Mouse (Mus musculus): ENCODE results near the gene Tmem245. TPM values are rescaled to one million over a fixed set of nuclear protein-coding genes. Genes with fewer than 3 reads are reported as not detected.

Gene Tmem245
- polyA plus RNA-seq, 1 experiment from 2014 or later, result 9.9 TPM

DNA sequence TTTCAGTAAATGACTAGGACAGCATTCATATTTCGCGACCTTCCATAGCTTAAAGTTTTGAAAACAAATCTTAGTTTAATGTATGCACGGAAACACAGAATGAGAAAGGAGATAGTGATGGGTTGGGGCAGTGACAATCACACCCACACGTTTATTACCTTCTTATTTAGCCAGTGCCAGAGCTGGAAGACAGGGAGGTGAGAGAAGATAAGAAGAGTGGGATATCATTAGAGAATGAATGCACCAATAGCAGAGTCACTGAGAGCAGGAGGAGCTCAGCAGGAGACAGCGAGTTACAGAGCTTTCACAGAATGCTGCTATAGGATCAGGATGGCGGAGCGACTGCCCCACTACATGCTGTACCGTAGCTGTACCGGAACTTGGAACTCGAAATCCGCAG lies 25.0 kb downstream of the Tmem245 start:
- no peaks in the 10 kb centered on the region for H3K27me3 ChIP-seq
- H3K9me3 ChIP-seq, result no peaks in the 10 kb centered on the region
- no peak overlapping the region for H3K4me3 ChIP-seq
- no peak overlapping the region for H3K4me2 ChIP-seq
- 94% methylated on average over 11 of the region's 11 CpGs for WGBS
- no peaks in the 10 kb centered on the region for H3K4me1 ChIP-seq
- no peak for ATAC-seq (ENCODE audit: insufficient number of reproducible peaks, insufficient read depth, low FRiP score, low TSS enrichment, low read depth)
- H3K27ac ChIP-seq, result no peak overlapping the region
- peaks cover 65% of the 10 kb centered on the region for H3K36me3 ChIP-seq
- H3K9ac ChIP-seq, result no peak overlapping the region

DNA sequence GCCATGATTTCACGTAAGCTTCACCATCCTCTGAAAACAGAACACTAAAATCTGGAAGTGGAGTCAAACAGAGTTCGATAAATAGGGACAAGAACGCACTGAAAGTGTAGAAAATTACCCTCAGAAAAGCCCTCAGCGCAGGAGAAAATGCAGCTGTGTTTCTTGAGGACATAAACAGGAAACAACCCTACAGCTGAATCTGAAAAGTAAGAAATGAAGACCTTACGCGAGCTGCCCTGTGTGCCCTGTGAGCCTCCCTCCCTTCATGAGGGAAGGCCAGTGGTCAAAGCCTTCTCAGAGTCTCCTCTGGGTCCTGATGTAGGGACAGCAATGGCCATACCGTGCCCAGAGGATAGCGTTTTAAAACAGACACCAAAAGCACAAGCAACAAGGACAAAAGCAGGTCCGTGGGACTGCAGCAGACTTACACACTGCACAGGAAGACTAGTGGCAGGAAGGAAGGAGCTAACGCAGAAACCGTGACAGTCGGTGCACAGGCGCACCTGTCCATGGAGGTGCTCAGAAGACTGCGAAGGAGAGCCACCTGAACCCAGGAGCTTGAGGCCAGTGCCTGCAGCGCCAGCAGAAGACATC lies 31.4 kb downstream of the Tmem245 start:
- Histone ChIP-seq H3K4me3 (no peak overlapping the region), H3K4me2 (no peak overlapping the region), H3K9me3 (no peaks in the 10 kb centered on the region), H3K4me1 (peaks cover 14% of the 10 kb centered on the region), H3K9ac (no peak overlapping the region), H3K27me3 (no peaks in the 10 kb centered on the region), H3K27ac (no peak overlapping the region), H3K36me3 (peaks cover 58% of the 10 kb centered on the region)
- 89% methylated on average over 15 of the region's 15 CpGs for WGBS
- ATAC-seq (ENCODE audit: insufficient number of reproducible peaks, insufficient read depth, low FRiP score, low TSS enrichment, low read depth), result no peak

DNA sequence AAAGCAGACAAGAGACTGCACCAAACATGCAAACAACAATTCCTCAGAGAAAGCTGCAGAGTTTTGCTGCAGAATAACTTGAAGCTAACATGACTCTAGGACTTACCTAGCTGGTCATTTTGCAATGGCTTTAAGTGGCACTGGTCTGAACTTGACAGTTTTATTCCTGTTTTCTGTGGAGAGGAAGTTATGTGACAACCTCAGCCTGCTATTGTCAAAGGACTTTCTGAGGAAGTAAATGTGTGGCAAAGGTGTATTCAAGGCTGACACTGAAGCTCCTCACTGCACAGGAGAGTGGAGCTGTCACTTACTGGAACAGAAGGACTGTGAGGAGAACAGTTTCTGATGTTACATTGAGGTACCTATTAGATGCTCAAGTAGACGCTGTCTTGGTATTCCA lies 32.5 kb downstream of the Tmem245 start:
- no peak overlapping the region for H3K4me3 ChIP-seq
- no peak overlapping the region for H3K4me2 ChIP-seq
- WGBS, result 78% methylated on average over 1 of the region's 1 CpGs
- no peaks in the 10 kb centered on the region for H3K9me3 ChIP-seq
- peaks cover 63% of the 10 kb centered on the region for H3K36me3 ChIP-seq
- peaks cover 14% of the 10 kb centered on the region for H3K4me1 ChIP-seq
- H3K27me3 ChIP-seq, result no peaks in the 10 kb centered on the region
- H3K9ac ChIP-seq, result no peak overlapping the region
- H3K27ac ChIP-seq, result peak overlapping the region; percentile 58; the same call in 1 of the 2 replicates
- no peak for ATAC-seq (ENCODE audit: insufficient number of reproducible peaks, insufficient read depth, low FRiP score, low TSS enrichment, low read depth)

DNA sequence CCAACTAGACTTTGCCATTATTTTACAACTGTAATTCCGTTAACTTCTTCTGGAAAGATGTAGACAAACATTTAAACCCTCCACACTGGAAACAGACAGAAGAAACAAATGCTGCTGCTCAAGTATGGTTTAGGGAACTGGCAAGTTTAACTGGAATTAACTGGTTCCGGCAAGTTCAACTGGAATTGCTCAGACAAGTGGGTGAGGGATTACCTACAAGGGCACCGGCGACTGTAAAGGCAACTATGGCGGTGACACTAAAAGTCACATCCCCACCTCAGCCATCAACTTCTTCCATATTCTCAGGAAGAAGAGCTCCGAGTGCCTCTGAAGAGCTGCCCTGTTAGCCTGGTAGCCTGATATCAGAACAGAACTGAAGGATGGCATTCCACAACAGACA lies 32.9 kb downstream of the Tmem245 start:
- no peak overlapping the region for H3K4me3 ChIP-seq
- ATAC-seq (ENCODE audit: insufficient number of reproducible peaks, insufficient read depth, low FRiP score, low TSS enrichment, low read depth), result no peak
- H3K4me1 ChIP-seq, result peaks cover 14% of the 10 kb centered on the region
- no peaks in the 10 kb centered on the region for H3K9me3 ChIP-seq
- H3K36me3 ChIP-seq, result peaks cover 68% of the 10 kb centered on the region
- H3K9ac ChIP-seq, result no peak overlapping the region
- peak overlapping the region; percentile 58; the same call in 1 of the 2 replicates for H3K27ac ChIP-seq
- WGBS, result 90% methylated on average over 6 of the region's 6 CpGs
- H3K27me3 ChIP-seq, result no peaks in the 10 kb centered on the region
- H3K4me2 ChIP-seq, result no peak overlapping the region

DNA sequence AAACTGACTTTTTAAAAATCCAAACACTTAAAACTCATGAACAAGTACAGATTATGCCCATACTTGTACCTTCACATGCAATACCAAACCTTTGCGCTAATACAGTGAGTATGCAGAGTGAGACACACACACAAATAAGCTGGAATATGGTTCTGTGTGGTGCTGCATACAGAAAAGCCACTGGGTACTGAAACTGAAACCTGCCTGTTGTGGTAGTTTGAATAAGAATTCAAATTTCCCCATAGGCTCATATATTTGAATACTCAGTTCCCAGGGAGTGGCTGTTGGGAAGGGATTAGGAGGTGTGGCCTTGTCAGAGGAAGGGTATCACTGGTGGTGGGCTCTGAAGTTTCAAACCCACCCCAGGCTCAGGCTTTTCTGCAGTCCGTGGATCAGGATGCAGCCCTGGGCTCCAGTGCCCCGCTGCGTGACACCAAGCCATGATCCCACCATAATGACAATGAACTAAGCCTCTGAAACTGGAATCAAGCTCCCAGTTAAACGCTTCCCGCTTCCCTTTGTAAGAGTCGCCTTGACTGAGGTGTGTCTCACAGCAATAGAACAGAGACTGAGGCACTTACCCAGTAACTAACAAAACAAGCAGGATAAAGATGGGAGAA lies 34.7 kb downstream of the Tmem245 start:
- no peak overlapping the region for H3K4me2 ChIP-seq
- no peak overlapping the region for H3K27ac ChIP-seq
- no peak overlapping the region for H3K9ac ChIP-seq
- no peaks in the 10 kb centered on the region for H3K9me3 ChIP-seq
- H3K4me1 ChIP-seq, result peaks cover 14% of the 10 kb centered on the region
- 88% methylated on average over 7 of the region's 7 CpGs for WGBS
- H3K27me3 ChIP-seq, result no peaks in the 10 kb centered on the region
- peaks cover 71% of the 10 kb centered on the region for H3K36me3 ChIP-seq
- ATAC-seq (ENCODE audit: insufficient number of reproducible peaks, insufficient read depth, low FRiP score, low TSS enrichment, low read depth), result no peak
- H3K4me3 ChIP-seq, result no peak overlapping the region

DNA sequence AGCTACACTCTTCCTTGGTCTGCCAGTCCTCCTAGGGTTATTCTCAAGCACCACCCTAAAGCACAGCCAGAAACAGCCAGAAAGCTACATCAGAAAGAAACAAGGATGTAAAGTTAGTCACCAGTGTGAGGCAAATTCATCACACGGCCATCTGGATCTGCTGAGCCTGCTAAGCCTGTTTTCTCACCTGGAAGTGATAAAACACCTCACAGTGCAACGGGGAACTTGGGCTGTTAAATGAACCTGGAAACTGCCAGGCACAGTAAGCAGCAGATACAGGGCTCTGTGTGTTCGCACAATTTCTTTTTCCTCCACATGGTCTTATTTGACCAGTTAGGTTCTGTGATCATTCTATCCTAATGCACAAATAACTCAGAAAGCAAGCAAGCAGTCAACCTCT lies 37.7 kb downstream of the Tmem245 start:
- no peak for ATAC-seq (ENCODE audit: insufficient number of reproducible peaks, insufficient read depth, low FRiP score, low TSS enrichment, low read depth)

DNA sequence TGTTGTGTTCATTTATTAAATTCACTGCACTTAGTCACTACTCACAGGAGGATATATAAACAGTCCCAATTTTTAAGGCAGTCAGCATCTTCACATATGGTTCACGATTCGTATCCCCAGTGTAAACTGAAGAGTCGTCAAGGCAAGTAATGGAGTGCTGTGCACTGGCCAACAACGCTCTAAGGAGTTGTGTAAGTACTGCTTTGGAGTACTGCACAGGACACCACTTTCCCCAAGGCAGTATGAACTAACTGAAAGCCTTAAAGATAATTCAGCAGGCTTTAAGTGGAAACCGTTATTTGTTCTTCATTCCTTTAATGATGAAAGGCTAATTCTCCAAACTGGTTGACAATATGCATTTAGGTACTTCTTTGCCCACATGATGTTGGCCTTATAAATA lies 39.6 kb downstream of the Tmem245 start:
- H3K27me3 ChIP-seq, result no peaks in the 10 kb centered on the region
- peaks cover 85% of the 10 kb centered on the region for H3K36me3 ChIP-seq
- H3K4me2 ChIP-seq, result no peak overlapping the region
- 93% methylated on average over 5 of the region's 5 CpGs for WGBS
- no peak overlapping the region for H3K27ac ChIP-seq
- no peak overlapping the region for H3K9ac ChIP-seq
- H3K9me3 ChIP-seq, result no peaks in the 10 kb centered on the region
- H3K4me1 ChIP-seq, result no peaks in the 10 kb centered on the region
- no peak for ATAC-seq (ENCODE audit: insufficient number of reproducible peaks, insufficient read depth, low FRiP score, low TSS enrichment, low read depth)
- H3K4me3 ChIP-seq, result no peak overlapping the region

More for the DNA sequence above, 37.7 kb downstream of the Tmem245 start:
- no peak overlapping the region for H3K4me2 ChIP-seq
- no peaks in the 10 kb centered on the region for H3K9me3 ChIP-seq
- no peak overlapping the region for H3K4me3 ChIP-seq
- no peaks in the 10 kb centered on the region for H3K27me3 ChIP-seq
- no peak overlapping the region for H3K27ac ChIP-seq
- WGBS, result 51% methylated on average over 3 of the region's 3 CpGs
- H3K9ac ChIP-seq, result no peak overlapping the region
- H3K36me3 ChIP-seq, result peaks cover 77% of the 10 kb centered on the region
- peaks cover 11% of the 10 kb centered on the region for H3K4me1 ChIP-seq

DNA sequence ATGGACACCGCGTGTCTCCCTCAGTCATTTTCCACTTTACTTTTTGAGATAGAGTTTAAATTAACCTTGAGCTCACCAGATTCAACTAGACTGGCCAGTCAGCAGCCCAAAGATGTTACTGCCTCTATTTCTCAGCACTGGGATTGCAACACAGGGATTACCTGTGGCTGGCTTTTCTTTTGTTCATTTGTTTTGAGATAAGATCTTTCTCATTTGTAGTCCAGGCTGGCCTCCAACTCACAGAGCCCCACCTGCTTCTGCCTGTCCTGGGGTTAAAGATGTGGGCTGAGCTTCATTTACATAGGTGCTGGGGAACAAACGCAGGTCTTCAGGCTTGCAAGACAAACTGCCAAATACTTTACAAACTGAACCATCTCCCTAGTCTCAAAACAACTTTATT lies 40.3 kb downstream of the Tmem245 start:
- Histone ChIP-seq H3K4me1 (no peaks in the 10 kb centered on the region), H3K9ac (no peak overlapping the region), H3K4me3 (no peak overlapping the region), H3K36me3 (peaks cover 88% of the 10 kb centered on the region), H3K9me3 (no peaks in the 10 kb centered on the region), H3K4me2 (no peak overlapping the region), H3K27me3 (no peaks in the 10 kb centered on the region), H3K27ac (no peak overlapping the region)
- WGBS, result 91% methylated on average over 3 of the region's 3 CpGs
- no peak for ATAC-seq (ENCODE audit: insufficient number of reproducible peaks, insufficient read depth, low FRiP score, low TSS enrichment, low read depth)

DNA sequence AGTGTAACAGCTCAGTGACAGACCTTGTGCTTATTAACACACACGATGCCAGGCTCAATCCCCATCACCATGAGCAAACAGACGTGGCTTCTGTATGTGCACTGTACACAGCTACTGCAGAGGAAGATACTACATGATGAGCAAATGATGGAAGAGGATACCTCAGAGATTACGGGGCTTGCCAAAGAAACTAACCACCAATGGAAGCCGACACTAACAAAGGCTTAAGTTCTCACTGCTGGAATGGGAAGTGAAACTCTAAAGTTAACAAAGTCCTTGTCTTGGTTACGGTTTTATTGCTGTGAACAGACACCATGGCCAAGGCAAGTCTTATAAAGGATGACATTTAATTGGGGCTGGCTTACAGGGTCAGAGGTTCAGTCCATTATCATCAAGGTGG lies 41.7 kb downstream of the Tmem245 start:
- H3K27me3 ChIP-seq, result no peaks in the 10 kb centered on the region
- no peaks in the 10 kb centered on the region for H3K4me1 ChIP-seq
- 94% methylated on average over 5 of the region's 5 CpGs for WGBS
- peaks cover 83% of the 10 kb centered on the region for H3K36me3 ChIP-seq
- no peak overlapping the region for H3K4me3 ChIP-seq
- H3K27ac ChIP-seq, result no peak overlapping the region
- no peak for ATAC-seq (ENCODE audit: insufficient number of reproducible peaks, insufficient read depth, low FRiP score, low TSS enrichment, low read depth)
- no peak overlapping the region for H3K9ac ChIP-seq
- H3K4me2 ChIP-seq, result no peak overlapping the region
- H3K9me3 ChIP-seq, result no peaks in the 10 kb centered on the region

DNA sequence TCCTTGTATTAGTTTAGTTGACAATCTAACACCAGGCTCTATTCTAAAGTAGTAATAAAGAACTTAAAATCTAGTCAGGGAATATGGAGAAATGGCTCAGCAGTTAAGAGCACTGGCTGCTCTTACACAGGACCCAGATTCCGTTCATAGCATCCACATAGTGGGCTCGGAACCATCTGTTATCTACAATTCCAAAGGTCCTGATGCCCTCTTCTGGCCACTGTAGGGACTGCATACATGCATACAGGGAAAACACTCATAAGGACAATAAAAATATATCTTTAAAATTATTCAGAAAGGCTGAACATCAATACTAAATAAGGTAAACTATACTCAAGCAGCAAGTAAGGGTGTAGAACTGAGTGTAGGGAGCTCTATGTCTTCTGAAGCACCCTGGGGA lies 45.6 kb downstream of the Tmem245 start:
- Histone ChIP-seq H3K9ac (no peak overlapping the region), H3K27ac (no peak overlapping the region), H3K4me3 (no peak overlapping the region), H3K9me3 (no peaks in the 10 kb centered on the region), H3K4me2 (no peak overlapping the region), H3K36me3 (peaks cover 82% of the 10 kb centered on the region), H3K27me3 (no peaks in the 10 kb centered on the region), H3K4me1 (no peaks in the 10 kb centered on the region)
- no peak for ATAC-seq (ENCODE audit: insufficient number of reproducible peaks, insufficient read depth, low FRiP score, low TSS enrichment, low read depth)
- 94% methylated on average over 2 of the region's 2 CpGs for WGBS

DNA sequence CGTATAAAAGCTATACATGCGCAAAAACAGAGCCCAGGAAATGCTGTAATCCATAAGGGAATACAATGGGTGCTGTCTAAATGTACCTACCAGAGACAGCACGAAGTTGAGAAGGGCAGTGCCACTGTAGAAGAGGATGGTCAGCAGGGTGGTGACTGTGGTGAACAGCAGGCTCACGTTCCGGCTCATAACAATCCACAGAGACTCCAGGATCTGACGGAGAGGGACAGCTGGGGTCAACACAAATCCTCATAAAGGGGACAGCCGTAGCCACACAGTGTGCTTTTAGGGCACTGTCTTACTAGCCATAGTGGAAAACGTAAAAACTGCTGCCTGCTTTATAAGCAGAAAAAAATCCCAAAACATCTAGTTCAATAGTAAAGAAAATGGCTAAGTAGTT lies 48.0 kb downstream of the Tmem245 start:
- ATAC-seq (ENCODE audit: insufficient number of reproducible peaks, insufficient read depth, low FRiP score, low TSS enrichment, low read depth), result no peak
- Histone ChIP-seq H3K4me3 (no peak overlapping the region), H3K27ac (no peak overlapping the region), H3K9ac (no peak overlapping the region), H3K9me3 (no peaks in the 10 kb centered on the region), H3K4me2 (no peak overlapping the region), H3K36me3 (peaks cover 75% of the 10 kb centered on the region), H3K4me1 (no peaks in the 10 kb centered on the region), H3K27me3 (no peaks in the 10 kb centered on the region)
- 88% methylated on average over 8 of the region's 8 CpGs for WGBS

DNA sequence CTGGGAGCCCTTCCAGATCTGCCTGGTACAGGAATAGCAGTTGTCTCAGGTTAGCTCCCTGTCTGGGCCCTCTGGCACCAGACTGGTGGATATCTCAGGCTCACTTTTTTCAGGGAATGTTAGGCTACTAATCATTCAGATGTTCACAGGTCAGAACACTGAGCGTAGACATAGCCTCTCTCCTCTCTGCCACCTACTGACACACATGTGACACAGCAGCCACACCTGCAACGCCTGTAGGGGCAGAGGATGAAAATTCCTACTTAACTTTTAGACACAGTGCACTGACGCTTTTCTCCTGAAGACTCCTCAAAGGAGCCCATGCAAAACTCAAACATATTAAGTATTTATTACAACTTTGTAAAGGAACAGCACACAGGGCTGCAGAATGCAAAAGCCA lies 49.7 kb downstream of the Tmem245 start:
- no peaks in the 10 kb centered on the region for H3K27me3 ChIP-seq
- H3K4me3 ChIP-seq, result no peak overlapping the region
- no peaks in the 10 kb centered on the region for H3K4me1 ChIP-seq
- WGBS, result 74% methylated on average over 3 of the region's 3 CpGs
- peaks cover 64% of the 10 kb centered on the region for H3K36me3 ChIP-seq
- no peak for ATAC-seq (ENCODE audit: insufficient number of reproducible peaks, insufficient read depth, low FRiP score, low TSS enrichment, low read depth)
- H3K9me3 ChIP-seq, result no peaks in the 10 kb centered on the region
- no peak overlapping the region for H3K9ac ChIP-seq
- H3K4me2 ChIP-seq, result no peak overlapping the region
- no peak overlapping the region for H3K27ac ChIP-seq

All from embryonic facial prominence, embryonic 13.5 days (tissue).